Mouse (Mus musculus) heart, embryonic 12.5 days (tissue): ENCODE results near the gene Mfap3. TPM values are rescaled to one million over a fixed set of nuclear protein-coding genes. Genes with fewer than 3 reads are reported as not detected.

Source experiments
- ATAC-seq: fragments of 200-750 bp; cut with Nextera tagmentation; 2 replicates; pipeline ENCODE4 v1.8.0; 2017; ENCODE audit warnings: moderate TSS enrichment, moderate library complexity; ENCODE audit not compliant: insufficient number of reproducible peaks, low FRiP score
- H3K27ac ChIP-seq: fragments of 300-500 bp; sonication (generic); 2 replicates; pipeline ENCODE4 v1.5.1; 2016; ENCODE audit warnings: mild to moderate bottlenecking, moderate library complexity; ENCODE audit not compliant: poor library complexity, severe bottlenecking
- H3K27me3 ChIP-seq: fragments of 300-500 bp; sonication (generic); replicated peaks from 2 replicates; pipeline ENCODE4 v1.6.1; 2016; ENCODE audit warnings: mild to moderate bottlenecking, moderate library complexity
- H3K36me3 ChIP-seq: fragments of 300-500 bp; sonication (generic); 2 replicates; pipeline ENCODE4 v1.6.1; 2016; ENCODE audit warnings: mild to moderate bottlenecking, moderate library complexity
- H3K4me1 ChIP-seq: fragments of 300-500 bp; sonication (generic); replicated peaks from 2 replicates; pipeline ENCODE4 v1.6.1; 2016; ENCODE audit warnings: mild to moderate bottlenecking
- H3K4me2 ChIP-seq: fragments of 300-500 bp; sonication (generic); 2 replicates; pipeline ENCODE4 v1.6.1; 2016; ENCODE audit warnings: mild to moderate bottlenecking, moderate library complexity
- H3K4me3 ChIP-seq: fragments of 300-500 bp; sonication (generic); 2 replicates; pipeline ENCODE4 v1.5.1; 2016; ENCODE audit warnings: mild to moderate bottlenecking
- H3K9ac ChIP-seq: fragments of 300-500 bp; sonication (generic); 2 replicates; pipeline ENCODE4 v1.6.1; 2016; ENCODE audit warnings: mild to moderate bottlenecking, moderate library complexity
- H3K9me3 ChIP-seq: fragments of 300-500 bp; sonication (generic); replicated peaks from 2 replicates; pipeline ENCODE4 v1.6.1; 2016; ENCODE audit warnings: mild to moderate bottlenecking, moderate library complexity
- WGBS: fragments of 180-500 bp; shearing (Covaris S2); methylation state at CpG from one replicate; pipeline ENCODE4 v1.1.7; 2016; 5-methylcytosine and 5-hydroxymethylcytosine counted together
- polyA plus RNA-seq: library from polyadenylated mRNA; unstranded; fragments of >200 nt; fragmentation: Nextera tagmentation; extraction: Ambion mirVana; gene quantifications from 2 replicates; pipeline ENCODE4 v1.2.1, GENCODE M21; 2016

Gene Mfap3
- polyA plus RNA-seq, 1 experiment from 2014 or later: 33.5 TPM

DNA sequence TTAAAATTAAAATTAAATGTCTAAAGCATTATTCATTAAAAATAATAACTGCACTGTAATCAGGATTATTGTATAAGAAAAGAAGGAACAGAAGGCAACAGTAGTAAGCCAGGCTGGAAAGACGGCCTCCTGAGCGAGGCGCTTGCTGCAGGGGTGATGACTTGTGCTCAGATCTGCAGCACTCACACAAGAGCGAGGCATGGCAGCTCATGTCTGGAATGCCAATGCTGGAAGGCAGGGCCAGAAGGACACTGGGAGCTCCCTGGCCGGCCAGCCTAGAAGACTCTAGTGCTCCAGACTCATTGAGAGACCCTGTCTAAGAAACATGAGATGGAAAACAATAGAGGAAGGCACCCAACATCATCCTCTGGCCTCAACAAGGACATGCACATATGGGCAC, 15.3 kb upstream of the Mfap3 start:
- H3K27ac ChIP-seq: no peak overlapping the region
- WGBS: 53% methylated on average over 5 of the region's 5 CpGs
- peaks cover 76% of the 10 kb centered on the region for H3K36me3 ChIP-seq
- no peak overlapping the region for H3K9ac ChIP-seq
- H3K27me3 ChIP-seq: no peaks in the 10 kb centered on the region
- H3K4me2 ChIP-seq: no peak overlapping the region
- H3K9me3 ChIP-seq: no peaks in the 10 kb centered on the region
- no peak overlapping the region for H3K4me3 ChIP-seq
- H3K4me1 ChIP-seq: peaks cover 3% of the 10 kb centered on the region; the same call in 1 of the 2 replicates
- ATAC-seq: peak; percentile 22; the same call in 1 of the 2 replicates

- no peak overlapping the region for H3K4me2 ChIP-seq
- no peak overlapping the region for H3K27ac ChIP-seq
- WGBS: 80% methylated on average over 6 of the region's 6 CpGs
- ATAC-seq: no peak
- H3K9me3 ChIP-seq: no peaks in the 10 kb centered on the region
- peaks cover 71% of the 10 kb centered on the region for H3K36me3 ChIP-seq
- no peaks in the 10 kb centered on the region for H3K27me3 ChIP-seq
- no peak overlapping the region for H3K4me3 ChIP-seq
- peaks cover 3% of the 10 kb centered on the region; the same call in 1 of the 2 replicates for H3K4me1 ChIP-seq
- H3K9ac ChIP-seq: no peak overlapping the region
Observed at GRCm38 (mm10) chr11:57506899-57507298, 11.6 kb upstream of the Mfap3 start.

DNA sequence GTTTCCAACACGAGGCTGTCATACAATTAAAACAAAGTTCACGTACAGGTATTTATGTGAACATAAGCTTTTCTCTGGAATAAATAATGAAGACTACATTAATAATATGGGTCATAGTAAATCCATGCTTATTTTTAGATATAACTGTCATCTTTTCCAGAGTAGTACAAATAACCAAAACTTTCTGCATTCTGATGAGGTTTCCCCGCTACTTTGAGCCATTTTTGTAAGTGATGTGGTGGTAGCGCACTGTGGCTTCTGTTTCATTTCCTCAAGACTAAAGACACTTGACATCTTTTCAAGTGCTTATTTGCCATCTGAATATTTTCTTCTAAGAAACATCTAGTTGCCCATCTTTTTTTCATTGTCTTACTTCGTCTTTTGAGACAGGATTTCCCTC, 3.2 kb upstream of the Mfap3 start:
- H3K4me2 ChIP-seq: no peak overlapping the region
- H3K27me3 ChIP-seq: no peaks in the 10 kb centered on the region
- no peaks in the 10 kb centered on the region for H3K9me3 ChIP-seq
- H3K9ac ChIP-seq: no peak overlapping the region
- H3K36me3 ChIP-seq: peaks cover 34% of the 10 kb centered on the region
- H3K27ac ChIP-seq: no peak overlapping the region
- ATAC-seq: no peak
- WGBS: 88% methylated on average over 5 of the region's 5 CpGs
- H3K4me1 ChIP-seq: peaks cover 11% of the 10 kb centered on the region
- no peak overlapping the region for H3K4me3 ChIP-seq

DNA sequence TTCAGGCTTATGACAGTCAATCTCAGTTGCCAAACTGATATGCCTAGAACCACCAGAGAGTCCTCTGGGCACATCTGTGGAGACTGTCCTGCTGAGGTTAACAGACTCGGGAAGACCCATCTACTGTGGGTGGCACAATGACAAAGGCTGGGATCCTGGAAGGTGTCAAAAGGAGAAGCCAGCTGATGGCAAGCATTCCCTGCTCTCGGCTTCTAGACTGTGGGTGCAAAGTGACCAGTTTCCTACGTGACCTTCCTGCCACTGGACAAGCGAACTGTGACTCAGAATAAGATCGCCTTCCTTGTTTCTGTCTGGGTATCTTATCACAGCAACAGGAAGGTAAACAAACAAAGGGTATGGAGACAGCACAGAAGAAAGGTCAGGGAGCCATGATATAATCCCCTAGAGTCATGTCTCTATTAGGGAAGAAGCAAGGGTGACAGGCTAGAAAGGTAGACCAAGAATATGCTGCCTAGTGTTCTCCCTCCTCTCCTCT, 1.5 kb upstream of the Mfap3 start:
- no peak for ATAC-seq
- Histone ChIP-seq H3K9ac (no peak overlapping the region), H3K4me1 (peaks cover 13% of the 10 kb centered on the region), H3K4me2 (peak overlapping the region; percentile 20; the same call in 1 of the 2 replicates), H3K27ac (no peak overlapping the region), H3K27me3 (no peaks in the 10 kb centered on the region), H3K36me3 (peaks cover 29% of the 10 kb centered on the region), H3K4me3 (no peak overlapping the region), H3K9me3 (no peaks in the 10 kb centered on the region)
- 16% methylated on average over 5 of the region's 5 CpGs for WGBS

GRCm38 (mm10) chr11:57518751-57519148, 286 bp downstream of the Mfap3 start:
- Histone ChIP-seq H3K4me3 (peak overlapping the region; percentile 88), H3K4me1 (peaks cover 15% of the 10 kb centered on the region), H3K4me2 (peak overlapping the region; percentile 73), H3K36me3 (peaks cover 19% of the 10 kb centered on the region; the same call in 1 of the 2 replicates), H3K9ac (peak overlapping the region; percentile 92), H3K27ac (peak overlapping the region; percentile 17; the same call in 1 of the 2 replicates), H3K9me3 (no peaks in the 10 kb centered on the region), H3K27me3 (no peaks in the 10 kb centered on the region)
- peak; percentile 23; the same call in 1 of the 2 replicates for ATAC-seq
- WGBS: under 1% methylated on average over 15 of the region's 16 CpGs

DNA sequence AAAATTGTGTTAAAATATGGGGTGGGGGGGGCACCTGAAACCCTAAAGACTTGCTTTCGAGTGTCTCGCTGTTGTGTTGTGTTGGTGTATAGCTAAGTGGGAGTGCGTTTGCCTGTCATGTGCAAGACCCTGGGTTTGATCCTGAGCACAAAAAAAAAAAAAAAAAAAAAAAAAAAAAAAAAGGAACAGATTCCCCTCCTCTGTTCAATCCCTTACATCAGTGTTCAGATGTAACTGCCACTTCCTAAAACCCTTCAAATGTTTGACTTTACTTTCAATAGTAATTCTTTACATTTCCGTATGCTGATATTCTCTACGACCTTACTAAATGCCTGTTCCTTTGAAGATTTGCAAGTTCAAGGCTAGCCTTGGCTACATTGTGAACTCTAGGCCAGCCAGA, 840 bp downstream of the Mfap3 start:
- whole genome bisulfite sequencing: 81% methylated on average over 5 of the region's 5 CpGs

GRCm38 (mm10) chr11:57521206-57521605, 2.7 kb downstream of the Mfap3 start:
- H3K27ac ChIP-seq: no peak overlapping the region
- H3K9me3 ChIP-seq: no peaks in the 10 kb centered on the region
- H3K4me1 ChIP-seq: peaks cover 32% of the 10 kb centered on the region
- H3K36me3 ChIP-seq: peaks cover 18% of the 10 kb centered on the region; the same call in 1 of the 2 replicates
- H3K4me2 ChIP-seq: no peak overlapping the region
- no peaks in the 10 kb centered on the region for H3K27me3 ChIP-seq
- H3K4me3 ChIP-seq: no peak overlapping the region
- no peak for ATAC-seq
- WGBS: 92% methylated on average over 3 of the region's 3 CpGs
- H3K9ac ChIP-seq: no peak overlapping the region

More for the DNA sequence above, 840 bp downstream of the Mfap3 start:
- H3K27ac ChIP-seq: no peak overlapping the region
- peak overlapping the region; percentile 73 for H3K4me2 ChIP-seq
- H3K4me1 ChIP-seq: peaks cover 21% of the 10 kb centered on the region
- H3K9me3 ChIP-seq: no peaks in the 10 kb centered on the region
- ATAC-seq: no peak
- H3K27me3 ChIP-seq: no peaks in the 10 kb centered on the region
- peaks cover 18% of the 10 kb centered on the region; the same call in 1 of the 2 replicates for H3K36me3 ChIP-seq
- H3K9ac ChIP-seq: peak overlapping the region; percentile 92
- H3K4me3 ChIP-seq: peak overlapping the region; percentile 88

- Histone ChIP-seq H3K4me2 (no peak overlapping the region), H3K4me1 (peaks cover 29% of the 10 kb centered on the region), H3K9ac (no peak overlapping the region), H3K4me3 (no peak overlapping the region), H3K9me3 (no peaks in the 10 kb centered on the region), H3K36me3 (peaks cover 18% of the 10 kb centered on the region; the same call in 1 of the 2 replicates), H3K27ac (no peak overlapping the region), H3K27me3 (no peaks in the 10 kb centered on the region)
- WGBS: 88% methylated on average over 7 of the region's 7 CpGs
- ATAC-seq: no peak
Observed at GRCm38 (mm10) chr11:57522046-57522445, 3.6 kb downstream of the Mfap3 start.

- peaks cover 25% of the 10 kb centered on the region for H3K4me1 ChIP-seq
- no peaks in the 10 kb centered on the region for H3K27me3 ChIP-seq
- 87% methylated on average over 3 of the region's 3 CpGs for whole genome bisulfite sequencing
- H3K4me3 ChIP-seq: no peak overlapping the region
- H3K4me2 ChIP-seq: no peak overlapping the region
- no peak for ATAC-seq
- no peak overlapping the region for H3K9ac ChIP-seq
- H3K36me3 ChIP-seq: peaks cover 27% of the 10 kb centered on the region
- H3K9me3 ChIP-seq: no peaks in the 10 kb centered on the region
- no peak overlapping the region for H3K27ac ChIP-seq
Observed at GRCm38 (mm10) chr11:57523418-57523817, 5.0 kb downstream of the Mfap3 start.

- 0 out of 2 replicates have a peak, but pooled peaks have one; percentile 36 for ATAC-seq
- H3K4me2 ChIP-seq: no peak overlapping the region
- H3K4me1 ChIP-seq: peaks cover 21% of the 10 kb centered on the region
- H3K27me3 ChIP-seq: no peaks in the 10 kb centered on the region
- H3K9ac ChIP-seq: no peak overlapping the region
- H3K36me3 ChIP-seq: peaks cover 34% of the 10 kb centered on the region
- no peaks in the 10 kb centered on the region for H3K9me3 ChIP-seq
- no peak overlapping the region for H3K4me3 ChIP-seq
- peak overlapping the region; percentile 54; the same call in 1 of the 2 replicates for H3K27ac ChIP-seq
Observed at GRCm38 (mm10) chr11:57524597-57524996, 6.1 kb downstream of the Mfap3 start.

- Histone ChIP-seq H3K27me3 (no peaks in the 10 kb centered on the region), H3K4me3 (no peak overlapping the region), H3K9me3 (no peaks in the 10 kb centered on the region), H3K4me2 (no peak overlapping the region), H3K27ac (no peak overlapping the region), H3K36me3 (peaks cover 40% of the 10 kb centered on the region), H3K9ac (no peak overlapping the region), H3K4me1 (peaks cover 21% of the 10 kb centered on the region)
- no peak for ATAC-seq
- WGBS: 79% methylated on average over 3 of the region's 3 CpGs
Observed at GRCm38 (mm10) chr11:57525900-57526299, 7.4 kb downstream of the Mfap3 start.

DNA sequence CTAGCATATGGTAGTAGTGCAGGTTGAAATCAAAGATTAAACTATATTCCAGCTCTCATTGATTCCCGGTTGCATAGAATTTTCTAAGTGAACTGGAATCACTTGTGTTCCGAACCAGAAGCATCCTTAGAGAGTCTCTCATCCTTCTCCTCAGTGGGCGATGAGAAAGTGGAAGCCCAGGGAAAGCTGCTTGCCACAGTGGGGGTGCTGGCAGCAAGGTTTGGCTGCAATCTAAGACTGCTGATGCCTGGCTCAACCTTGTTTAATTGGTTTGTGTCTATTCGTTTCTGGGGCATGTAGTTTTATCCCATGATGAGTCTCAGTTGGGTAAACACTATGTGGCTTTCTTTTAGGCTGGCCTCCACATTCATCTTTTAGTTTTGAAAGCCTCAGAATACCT, 9.0 kb downstream of the Mfap3 start:
- peaks cover 38% of the 10 kb centered on the region for H3K36me3 ChIP-seq
- WGBS: 82% methylated on average over 4 of the region's 4 CpGs
- no peak for ATAC-seq
- no peaks in the 10 kb centered on the region for H3K9me3 ChIP-seq
- H3K4me2 ChIP-seq: no peak overlapping the region
- H3K4me1 ChIP-seq: peaks cover 18% of the 10 kb centered on the region
- no peak overlapping the region for H3K4me3 ChIP-seq
- H3K27ac ChIP-seq: no peak overlapping the region
- H3K9ac ChIP-seq: no peak overlapping the region
- no peaks in the 10 kb centered on the region for H3K27me3 ChIP-seq
